Mouse (Mus musculus): Measurements from ENCODE around the gene Smarcd3.

GRCm38 (mm10) chr5:24618921-24619320, 5.3 kb downstream of the Smarcd3 start:
- TF ChIP-seq CTCF (IDR thresholded peaks at IDR 0.05; ENCODE audit: extremely low read depth, insufficient read depth, insufficient read length, insufficient replicate concordance) (no peak), POLR2A (IDR thresholded peaks at IDR 0.05; ENCODE audit: low read depth, low read length) (no peak)

All from spleen, adult 2 months (tissue).